Mouse (Mus musculus) monocyte, adult 2 months (primary cell): Measurements from ENCODE around the gene Osbp2.

Experiments
- DNase-seq, 2 experiments: peaks; one replicate each; pipeline ENCODE4 v3.0.0; 2022; ENCODE audit warnings: low spot score in 2 of 2, low read depth in 1 of 2

Gene Osbp2

GRCm38 (mm10) chr11:3714486-3714885 is 149.2 kb downstream of the Osbp2 start:
- DNase-seq: peak in 1 of 2 experiments; percentile 8

GRCm38 (mm10) chr11:3710203-3710602 is 153.5 kb downstream of the Osbp2 start:
- DNase-seq: no peak

DNA sequence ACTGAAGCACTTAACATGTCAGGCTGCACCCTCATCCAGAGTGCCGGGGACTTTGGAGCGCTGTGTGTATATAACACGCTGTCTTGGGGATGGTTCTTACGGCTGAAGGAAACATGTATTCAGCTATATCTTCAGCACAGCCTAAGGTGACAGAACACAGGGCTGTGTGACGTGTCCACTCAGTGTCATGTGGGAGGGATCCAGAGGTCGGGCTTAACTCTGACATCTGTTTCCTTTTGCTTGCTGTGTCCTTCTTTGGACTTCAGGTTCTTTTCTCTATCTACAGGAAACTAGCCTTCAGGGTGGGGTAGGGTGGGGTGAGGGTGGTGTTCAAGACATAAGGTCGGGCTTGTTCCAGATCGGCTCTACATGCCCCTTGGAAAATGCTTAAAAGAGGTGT is 156.6 kb downstream of the Osbp2 start:
- no peak for DNase-seq

DNA sequence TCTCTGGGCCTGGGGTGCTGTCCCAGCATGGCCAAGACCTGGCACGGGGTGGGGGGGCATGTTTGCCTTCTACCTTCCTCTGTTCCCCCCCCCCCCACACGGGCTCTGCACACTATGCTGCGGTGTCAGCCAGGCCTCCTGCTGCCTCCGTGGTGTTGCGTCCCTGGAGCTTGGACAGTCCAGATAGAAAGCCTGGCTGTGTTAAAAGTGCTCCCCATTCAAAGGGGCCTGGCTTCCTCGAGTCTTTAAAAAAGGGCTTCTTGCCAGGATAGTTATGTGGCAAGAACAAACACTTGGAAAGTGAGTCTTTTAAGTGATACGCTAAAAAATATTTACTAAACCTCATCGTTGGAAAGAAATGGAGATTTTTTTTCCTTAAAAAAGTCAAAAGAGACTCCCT is 159.3 kb downstream of the Osbp2 start:
- no peak for DNase-seq

DNA sequence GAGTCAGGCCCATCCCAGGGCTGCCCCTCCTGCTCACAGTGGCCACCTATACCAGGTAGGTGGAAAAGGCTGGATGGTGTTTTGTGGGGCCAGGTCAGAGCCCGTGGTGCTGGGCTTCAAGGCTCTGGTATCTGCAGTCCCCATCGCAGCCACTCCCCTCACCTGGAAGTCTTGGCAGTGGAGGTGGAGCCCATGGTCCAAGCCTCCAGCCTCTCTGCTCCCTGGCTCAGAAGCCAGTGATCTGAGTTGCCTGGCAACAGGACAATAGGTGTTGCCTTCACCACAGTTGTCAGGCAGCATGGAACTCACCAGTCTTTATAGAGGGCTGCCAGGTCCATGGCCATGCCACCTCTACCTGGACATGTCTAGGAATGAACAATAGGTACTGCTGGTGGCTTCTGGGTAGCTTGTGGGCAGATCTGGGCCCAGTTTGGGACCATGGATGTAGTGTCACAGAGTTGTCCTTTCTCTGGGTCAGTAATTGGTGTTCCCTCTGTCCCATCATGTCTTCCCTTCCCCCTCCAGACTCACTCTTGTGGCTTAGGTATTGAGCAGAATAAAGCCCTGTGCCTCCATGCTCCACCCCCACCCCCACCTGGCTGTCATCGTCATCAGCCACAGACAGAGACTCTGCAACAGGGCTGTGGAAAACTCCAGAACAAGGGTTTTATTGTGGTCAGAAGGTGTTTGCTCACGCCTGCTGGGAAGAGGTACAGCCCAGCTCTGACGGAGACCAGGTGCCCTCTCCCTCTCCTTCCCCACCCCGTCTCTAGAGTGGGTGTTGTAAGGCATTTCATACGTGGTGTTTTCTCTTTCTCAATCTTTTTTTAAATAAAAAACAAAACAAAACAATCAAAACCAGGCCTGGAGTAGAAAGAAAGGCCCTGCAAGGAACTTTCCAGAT is 160.4 kb downstream of the Osbp2 start:
- DNase-seq: no peak

DNA sequence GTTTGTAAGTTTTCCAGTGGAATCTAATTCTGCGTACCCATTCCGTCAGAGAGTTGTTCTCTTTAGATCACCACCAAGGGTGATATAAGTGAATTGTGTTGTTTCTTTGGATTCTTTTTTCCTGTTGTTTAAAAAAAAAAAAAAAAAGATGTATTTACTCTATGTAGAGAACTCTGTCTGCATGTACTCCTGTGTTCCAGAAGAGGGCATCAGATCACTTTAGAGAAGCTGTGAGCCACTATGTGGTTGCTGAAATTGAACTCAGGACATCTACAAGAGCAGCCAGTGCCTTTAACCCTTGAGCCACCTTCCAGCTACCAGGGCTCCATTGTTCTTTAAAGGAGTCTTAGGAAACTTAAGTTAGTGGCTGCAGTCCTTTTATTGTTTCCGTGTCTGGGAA is 166.3 kb downstream of the Osbp2 start:
- DNase-seq: no peak

DNA sequence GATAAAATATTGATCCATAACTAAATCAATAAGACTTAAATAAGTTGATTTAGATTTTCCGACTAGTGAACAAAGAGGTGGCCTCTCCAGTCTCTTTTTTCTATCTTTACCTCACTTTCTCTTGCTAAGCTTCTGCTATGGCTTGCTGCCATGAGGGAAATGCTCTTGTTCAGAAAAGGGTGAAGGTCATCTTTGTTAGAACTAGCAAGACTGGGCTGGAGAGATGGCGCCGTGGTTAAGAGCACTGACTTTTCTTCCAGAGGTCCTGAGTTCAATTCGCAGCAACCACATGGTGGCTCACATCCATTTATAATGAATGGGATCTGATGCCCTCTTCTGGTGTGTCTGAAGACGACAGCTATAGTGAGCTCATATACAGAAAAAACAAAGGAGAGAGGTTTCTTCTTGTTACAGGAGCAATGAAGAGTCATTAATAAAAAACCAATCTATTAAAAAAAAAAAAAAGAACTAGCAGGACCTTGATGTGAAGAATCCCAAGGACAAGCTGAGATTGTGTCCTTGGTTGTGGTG is 167.6 kb downstream of the Osbp2 start:
- DNase-seq: no peak

GRCm38 (mm10) chr11:3691746-3692145 is 172.0 kb downstream of the Osbp2 start:
- no peak for DNase-seq

DNA sequence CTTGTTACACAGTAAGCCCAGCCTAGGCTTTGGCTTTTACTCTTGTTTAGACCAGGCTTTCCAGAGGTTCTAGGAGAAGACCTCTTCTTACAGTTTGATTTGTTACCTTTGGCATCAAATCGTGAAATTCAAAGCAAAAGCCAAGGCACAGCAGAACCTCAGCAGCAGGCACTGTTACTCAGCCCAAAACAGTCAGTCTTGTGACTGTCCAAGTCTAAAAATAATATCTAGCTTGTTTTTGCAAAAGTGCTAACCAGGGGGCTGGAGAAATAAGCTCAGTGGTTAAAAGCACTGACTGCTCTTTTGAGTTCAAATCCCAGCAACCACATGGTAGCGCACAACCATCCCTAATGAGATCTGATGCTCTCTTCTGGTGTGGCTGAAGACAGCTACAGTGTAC is 176.8 kb downstream of the Osbp2 start:
- no peak for DNase-seq

- DNase-seq: no peak
These were observed 177.4 kb downstream of the Osbp2 start for GRCm38 (mm10) chr11:3686318-3686717.

DNA sequence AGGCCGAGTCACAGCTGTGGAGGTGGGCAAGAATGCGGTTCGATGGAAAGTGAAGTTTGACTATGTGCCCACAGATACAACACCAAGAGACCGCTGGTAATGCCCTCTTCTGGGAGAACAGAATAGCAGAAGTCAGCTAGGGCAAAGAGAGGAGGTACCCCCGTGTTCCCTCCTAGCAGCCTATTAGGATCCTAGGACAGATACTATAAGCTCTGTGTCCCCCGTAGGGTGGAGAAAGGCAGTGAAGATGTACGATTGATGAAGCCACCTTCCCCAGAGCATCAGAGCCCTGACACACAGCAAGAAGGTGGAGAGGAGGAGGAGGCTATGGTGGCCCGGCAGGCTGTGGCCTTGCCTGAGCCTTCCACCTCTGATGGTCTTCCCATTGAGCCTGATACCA is 178.3 kb downstream of the Osbp2 start:
- no peak for DNase-seq

- DNase-seq: no peak
These were observed 178.8 kb downstream of the Osbp2 start for GRCm38 (mm10) chr11:3684723-3685430.

DNA sequence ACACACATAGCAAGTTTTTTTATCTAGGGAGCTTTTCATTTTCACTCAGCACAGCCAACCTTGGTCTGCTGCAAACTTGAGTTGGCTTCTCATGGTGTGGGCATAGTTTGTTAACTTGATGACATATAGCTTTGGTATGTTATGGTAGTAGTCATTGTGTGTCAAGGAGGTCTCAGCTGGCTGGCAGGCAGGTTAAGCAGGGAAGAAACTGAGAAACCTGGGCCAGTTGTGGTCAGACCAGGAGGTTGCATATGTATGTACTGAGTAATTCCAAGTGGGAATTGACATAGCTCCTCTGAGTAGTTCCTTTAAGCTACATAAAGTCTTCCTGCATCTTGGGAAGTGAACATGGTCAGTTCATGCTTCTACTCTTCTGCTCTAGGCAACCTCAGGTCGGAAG is 179.5 kb downstream of the Osbp2 start:
- DNase-seq: no peak

- no peak for DNase-seq
These were observed 180.0 kb downstream of the Osbp2 start for GRCm38 (mm10) chr11:3683696-3684095.

- no peak for DNase-seq
These were observed 183.9 kb downstream of the Osbp2 start for GRCm38 (mm10) chr11:3679771-3680170.

GRCm38 (mm10) chr11:3677204-3677603 is 186.5 kb downstream of the Osbp2 start:
- no peak for DNase-seq

DNA sequence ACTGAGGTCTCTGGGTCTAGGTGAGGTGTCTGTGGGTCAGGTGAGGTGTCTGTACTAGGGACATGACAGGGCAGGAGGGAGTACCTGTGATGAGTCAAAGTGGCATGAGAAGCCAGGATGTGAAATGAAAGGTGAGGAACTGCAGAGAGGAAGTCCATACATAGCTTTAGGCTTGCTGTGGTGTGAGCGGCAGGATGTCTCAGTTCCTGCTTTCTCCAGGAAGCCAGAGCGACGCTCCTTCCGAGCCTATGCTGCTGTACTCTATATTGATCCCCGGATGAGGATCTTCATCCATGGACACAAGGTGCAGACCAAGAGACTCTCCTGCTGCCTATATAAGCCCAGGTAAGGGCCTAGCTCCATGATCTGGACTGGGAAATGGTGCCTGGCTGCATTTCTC is 187.3 kb downstream of the Osbp2 start:
- DNase-seq: no peak

DNA sequence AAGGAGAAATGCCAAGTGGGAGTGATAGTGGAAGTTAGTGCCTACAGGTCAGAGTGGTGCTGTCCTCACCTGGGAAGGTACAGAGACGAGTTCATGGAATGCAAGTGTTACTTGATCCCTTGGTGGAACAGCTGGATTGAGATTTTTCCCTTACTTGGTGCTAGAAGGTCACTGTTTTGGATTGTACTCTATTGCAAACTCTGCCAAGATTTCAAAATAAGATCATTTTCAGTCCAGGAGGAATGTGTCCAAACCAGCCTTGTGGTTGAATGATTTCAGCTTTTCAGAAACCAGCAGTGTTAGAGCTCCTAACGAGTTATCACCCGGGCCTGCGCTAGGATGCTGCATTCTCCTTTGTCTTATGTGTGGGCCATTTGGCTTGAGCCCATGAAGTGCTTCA is 189.2 kb downstream of the Osbp2 start:
- no peak for DNase-seq

DNA sequence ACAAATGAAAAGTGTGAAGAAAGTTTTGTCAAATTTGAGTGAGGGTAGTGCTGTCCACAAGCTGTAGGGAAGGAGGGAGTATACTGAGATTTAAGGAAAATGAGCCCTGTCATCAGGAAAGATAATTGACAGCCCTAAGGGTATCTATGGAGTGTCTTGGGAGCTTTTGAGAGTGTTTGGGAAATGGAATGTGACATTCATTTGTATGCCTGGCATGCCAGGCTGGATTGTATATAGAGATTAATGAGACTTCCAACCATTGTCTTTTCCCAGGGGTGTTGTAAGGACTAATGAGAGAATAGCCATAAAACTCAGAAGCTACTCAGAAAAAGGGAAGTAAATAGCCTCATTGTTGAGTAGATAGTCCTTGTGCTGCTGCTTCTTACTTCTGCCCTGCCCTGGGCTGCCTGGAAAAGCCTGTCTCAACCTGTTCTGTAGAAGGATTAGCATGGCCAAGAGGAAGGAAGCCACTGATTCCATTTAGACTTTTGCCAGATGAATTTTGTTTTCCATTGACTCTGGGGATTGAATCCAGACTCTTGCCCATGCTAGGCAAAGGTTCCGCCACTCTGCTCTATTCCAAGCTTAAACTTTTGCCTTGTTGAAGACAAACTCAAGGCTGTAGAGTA is 192.6 kb downstream of the Osbp2 start:
- no peak for DNase-seq

DNA sequence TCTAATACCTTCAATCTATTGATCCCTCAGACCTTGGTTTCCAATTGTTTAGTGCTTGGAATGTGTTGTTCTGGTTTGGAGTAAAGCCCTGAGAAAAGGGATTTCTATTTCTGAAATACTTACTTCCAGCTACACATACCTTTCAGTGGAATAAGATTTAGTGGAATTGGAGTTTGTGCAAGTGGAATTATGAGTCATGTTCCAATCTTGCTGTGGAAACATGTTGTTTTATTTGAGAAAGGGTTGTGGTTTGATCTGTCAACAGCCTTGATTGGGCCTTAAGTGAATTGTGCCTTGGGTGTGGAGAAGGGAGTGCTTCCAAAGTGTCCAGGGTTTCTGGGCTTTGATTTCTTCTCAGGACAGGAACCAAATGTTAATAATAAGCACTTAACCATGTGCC is 193.9 kb downstream of the Osbp2 start:
- DNase-seq: no peak

DNA sequence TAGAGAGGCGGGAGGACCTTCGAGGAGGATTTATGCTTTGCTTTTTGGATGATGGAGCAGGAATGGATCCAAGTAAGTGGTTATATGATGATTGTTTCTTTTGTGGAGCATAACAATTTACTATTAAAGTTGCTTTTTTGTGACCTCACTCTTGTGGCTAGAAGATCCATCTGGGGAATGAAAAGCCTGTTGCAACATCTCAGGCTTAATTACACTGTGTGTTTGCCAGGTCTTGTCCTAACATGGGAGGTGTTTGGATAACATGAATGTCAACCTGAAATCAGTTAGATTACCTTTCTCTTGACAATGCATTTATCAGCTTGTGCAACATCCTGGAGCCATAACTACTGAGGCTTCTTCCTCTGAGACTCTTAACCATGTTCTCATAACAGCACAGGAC is 194.9 kb downstream of the Osbp2 start:
- no peak for DNase-seq

GRCm38 (mm10) chr11:3667506-3667905 is 196.2 kb downstream of the Osbp2 start:
- DNase-seq: no peak
